Mouse (Mus musculus) liver, embryonic 15.5 days (tissue): Measurements from ENCODE around the gene Xlr5a. TPM values are rescaled to one million over a fixed set of nuclear protein-coding genes. Genes with fewer than 3 reads are reported as not detected.

ENCODE experiments used
- polyA plus RNA-seq: library from polyadenylated mRNA; unstranded; fragments of >200 nt; fragmentation: Nextera tagmentation; extraction: Ambion mirVana; gene quantifications from 2 replicates; pipeline ENCODE4 v1.2.1, GENCODE M21; 2015

Xlr5a gene
- polyA plus RNA-seq, 1 experiment from 2014 or later = not detected

Other genes with a start within 250 kb of the Xlr5a start
- not detected in 2 replicates for gene Pnma3, start 228.2 kb downstream of the Xlr5a start, polyA plus RNA-seq
- 0.68 and 1.4 TPM in 2 replicates for gene Xlr4a, start 210.5 kb downstream of the Xlr5a start, polyA plus RNA-seq
- 2.4 and 3.2 TPM in 2 replicates for gene Xlr3a, start 195.9 kb downstream of the Xlr5a start, polyA plus RNA-seq
- 0.12 and 0.17 TPM in 2 replicates for gene Gm14685, start 175.9 kb downstream of the Xlr5a start, polyA plus RNA-seq
- gene Xlr5b, start 144.2 kb downstream of the Xlr5a start, polyA plus RNA-seq = not detected in 2 replicates
- gene DXBay18, start 143.5 kb downstream of the Xlr5a start, polyA plus RNA-seq = 0.12 and 0.28 TPM in 2 replicates
- gene Spin2d, start 116.0 kb downstream of the Xlr5a start, polyA plus RNA-seq = not detected in 2 replicates
- 2.1 and 2.2 TPM in 2 replicates for gene Xlr3b, start 100.8 kb downstream of the Xlr5a start, polyA plus RNA-seq
- gene Xlr4b, start 78.6 kb downstream of the Xlr5a start, polyA plus RNA-seq = 1.4 and 1.7 TPM in 2 replicates
- 3.2 and 3.5 TPM in 2 replicates for gene F8a, start 64.7 kb downstream of the Xlr5a start, polyA plus RNA-seq
- gene Xlr4c, start 49.8 kb downstream of the Xlr5a start, polyA plus RNA-seq = 0.26 and 0.71 TPM in 2 replicates
- 0.08 TPM in 1 of 2 replicates, not detected in the other for gene Xlr3c, start 27.6 kb downstream of the Xlr5a start, polyA plus RNA-seq
- gene Xlr5c, start within 50 bp of the Xlr5a start, polyA plus RNA-seq = not detected in 2 replicates
- gene Gm45015, start 43.9 kb upstream of the Xlr5a start, polyA plus RNA-seq = not detected in 2 replicates
- gene Zfp275, start 49.6 kb upstream of the Xlr5a start, polyA plus RNA-seq = 2.2 and 2.5 TPM in 2 replicates
- gene Gm18336, start 105.8 kb upstream of the Xlr5a start, polyA plus RNA-seq = not detected in 2 replicates
- gene Zfp92, start 118.1 kb upstream of the Xlr5a start, polyA plus RNA-seq = not detected in 2 replicates
- gene Trex2, start 142.4 kb upstream of the Xlr5a start, polyA plus RNA-seq = not detected in 2 replicates
- gene Haus7, start 166.1 kb upstream of the Xlr5a start, polyA plus RNA-seq = 41.6 and 42.1 TPM in 2 replicates
- 10.0 and 12.4 TPM in 2 replicates for gene Bgn, start 190.6 kb upstream of the Xlr5a start, polyA plus RNA-seq
- 0.05 TPM in 1 of 2 replicates, not detected in the other for gene Atp2b3, start 210.1 kb upstream of the Xlr5a start, polyA plus RNA-seq